Mouse (Mus musculus) olfactory bulb, adult 2 months (tissue): ENCODE results near the gene Phactr1. TPM values are rescaled to one million over a fixed set of nuclear protein-coding genes. Genes with fewer than 3 reads are reported as not detected.

Source experiments
- H3K27ac ChIP-seq: fragments of 200-500 bp; 2 replicates; pipeline ENCODE4 v1.5.1; 2012; ENCODE audit warnings: low read depth, low read length; ENCODE audit not compliant: insufficient read depth
- H3K4me1 ChIP-seq: fragments of 200-500 bp; 2 replicates; pipeline ENCODE4 v1.6.1; 2012; ENCODE audit warnings: low read length; ENCODE audit not compliant: control insufficient read depth, insufficient read depth
- H3K4me3 ChIP-seq: fragments of 200-500 bp; 2 replicates; pipeline ENCODE4 v1.5.1; 2012; ENCODE audit warnings: mild to moderate bottlenecking, low read depth, low read length, moderate library complexity; ENCODE audit not compliant: insufficient read depth
- CTCF ChIP-seq: fragments of 200-500 bp; IDR thresholded peaks from 2 replicates; pipeline ENCODE4 v1.5.1; 2012; ENCODE audit warnings: low read depth, mild to moderate bottlenecking, low read length, moderate library complexity; ENCODE audit not compliant: insufficient read depth
- POLR2A ChIP-seq: fragments of 200-500 bp; IDR thresholded peaks from 2 replicates; pipeline ENCODE4 v1.6.1; 2012; ENCODE audit warnings: mild to moderate bottlenecking, low read depth, low read length, moderate library complexity; ENCODE audit not compliant: insufficient read depth
- WGBS: fragments of 180-500 bp; shearing (Covaris S2); methylation state at CpG from one replicate; pipeline ENCODE4 v1.1.7; 2018; 5-methylcytosine and 5-hydroxymethylcytosine counted together
- polyA plus RNA-seq: library from polyadenylated mRNA; stranded (reverse); fragments of >200 nt; gene quantifications from 2 replicates; pipeline ENCODE4 v1.2.4, GENCODE M21; 2012; ENCODE audit warnings: low replicate concordance; ENCODE audit not compliant: missing spikeins, insufficient read depth, insufficient read length

Gene Phactr1
- polyA plus RNA-seq, 1 experiment, result not detected

GRCm38 (mm10) chr13:43036510-43036909 is 356.1 kb downstream of the Phactr1 start:
- Histone ChIP-seq H3K27ac (no peak overlapping the region), H3K4me1 (peaks cover 5% of the 10 kb centered on the region; the same call in 1 of the 2 replicates), H3K4me3 (no peak overlapping the region)
- WGBS, result 60% methylated on average over 6 of the region's 6 CpGs
- TF ChIP-seq POLR2A, result no peak

GRCm38 (mm10) chr13:43042766-43043165 is 362.3 kb downstream of the Phactr1 start:
- H3K4me3 ChIP-seq, result no peak overlapping the region
- H3K4me1 ChIP-seq, result no peaks in the 10 kb centered on the region
- WGBS, result 63% methylated on average over 4 of the region's 4 CpGs
- no peak overlapping the region for H3K27ac ChIP-seq
- TF ChIP-seq CTCF (no peak), POLR2A (no peak)

GRCm38 (mm10) chr13:43048553-43048952 is 368.1 kb downstream of the Phactr1 start:
- WGBS, result 58% methylated on average over 3 of the region's 3 CpGs
- Histone ChIP-seq H3K4me1 (no peaks in the 10 kb centered on the region), H3K27ac (no peak overlapping the region), H3K4me3 (no peak overlapping the region)
- TF ChIP-seq POLR2A (no peak), CTCF (no peak)

GRCm38 (mm10) chr13:43053201-43053600 is 372.8 kb downstream of the Phactr1 start:
- WGBS, result 93% methylated on average over 1 of the region's 1 CpGs
- Histone ChIP-seq H3K4me1 (no peaks in the 10 kb centered on the region), H3K27ac (no peak overlapping the region), H3K4me3 (no peak overlapping the region)
- TF ChIP-seq CTCF (no peak), POLR2A (no peak)

- 52% methylated on average over 6 of the region's 6 CpGs for WGBS
Measured at GRCm38 (mm10) chr13:43055136-43055535, 374.7 kb downstream of the Phactr1 start.

GRCm38 (mm10) chr13:43057104-43057503 is 376.7 kb downstream of the Phactr1 start:
- TF ChIP-seq CTCF, result no peak
- TF ChIP-seq POLR2A, result no peak
- no peak overlapping the region for H3K27ac ChIP-seq
- H3K4me3 ChIP-seq, result no peak overlapping the region
- H3K4me1 ChIP-seq, result no peaks in the 10 kb centered on the region
- 92% methylated on average over 2 of the region's 2 CpGs for WGBS

More at GRCm38 (mm10) chr13:43055136-43055535, 374.7 kb downstream of the Phactr1 start:
- Histone ChIP-seq H3K27ac (no peak overlapping the region), H3K4me3 (no peak overlapping the region), H3K4me1 (no peaks in the 10 kb centered on the region)
- TF ChIP-seq POLR2A (no peak), CTCF (no peak)

- no peak for TF ChIP-seq CTCF
- TF ChIP-seq POLR2A, result no peak
- no peak overlapping the region for H3K27ac ChIP-seq
- WGBS, result 55% methylated on average over 4 of the region's 4 CpGs
Measured at GRCm38 (mm10) chr13:43063355-43063754, 382.9 kb downstream of the Phactr1 start.

GRCm38 (mm10) chr13:43068716-43069265 is 388.4 kb downstream of the Phactr1 start:
- Histone ChIP-seq H3K4me3 (no peak overlapping the region), H3K4me1 (0 out of 2 replicates have a peak, but pooled peaks cover 2% of the 10 kb centered on the region), H3K27ac (no peak overlapping the region)
- WGBS, result 80% methylated on average over 8 of the region's 8 CpGs
- TF ChIP-seq POLR2A (no peak), CTCF (no peak)

More at GRCm38 (mm10) chr13:43063355-43063754, 382.9 kb downstream of the Phactr1 start:
- Histone ChIP-seq H3K4me3 (no peak overlapping the region), H3K4me1 (no peaks in the 10 kb centered on the region)

GRCm38 (mm10) chr13:43070496-43070895 is 390.1 kb downstream of the Phactr1 start:
- Histone ChIP-seq H3K4me1 (0 out of 2 replicates have a peak, but pooled peaks cover 2% of the 10 kb centered on the region), H3K4me3 (no peak overlapping the region), H3K27ac (no peak overlapping the region)
- TF ChIP-seq POLR2A (no peak), CTCF (no peak)
- WGBS, result 86% methylated on average over 4 of the region's 4 CpGs
